Comparison of ENCODE assay signal across 19 mouse cellular contexts in genomic region chr19:47516879-47517278, GRCm38 (mm10). TPM values are rescaled to one million over a fixed set of nuclear protein-coding genes. Genes with fewer than 3 reads are reported as not detected.
A peak's percentile ranks its signal among the peaks of the same experiment; 100 is the strongest.
DNase-seq lines count a peak whose midpoint lies in the region; ATAC-seq and TF ChIP-seq lines count a peak whose summit lies in the region.
"Had no signal": no experiment of that assay in that cellular context is flagged by ENCODE, and none has a peak within 500 bp of the region (broad histone marks: within the 10 kb centered on the region; RNA-seq: fewer than 3 reads in every experiment).

No protein-coding gene starts in this region.

- TF ChIP-seq POLR2A in lung, adult 2 months (IDR thresholded peaks at IDR 0.05; ENCODE audit: borderline replicate concordance, extremely low read depth, low read depth, low read length): no peak

- no peaks in the 10 kb centered on the region for H3K27me3 ChIP-seq in forebrain, embryonic 16.5 days (replicated peaks; ENCODE audit: control insufficient read depth, insufficient read depth, low read length)
- H3K27me3 ChIP-seq in forebrain, embryonic 10.5 days (ENCODE audit: poor library complexity, severe bottlenecking): no peaks in the 10 kb centered on the region
- no peaks in the 10 kb centered on the region for H3K27me3 ChIP-seq in heart, embryonic 13.5 days (replicated peaks)
- H3K27me3 ChIP-seq in heart, embryonic 10.5 days (ENCODE audit: insufficient read depth, poor library complexity, severe bottlenecking): no peaks in the 10 kb centered on the region
- H3K27me3 ChIP-seq in lung, postnatal 0 days (replicated peaks; ENCODE audit: insufficient read depth, low read length): no peaks in the 10 kb centered on the region
- H3K27me3 ChIP-seq: embryonic facial prominence, embryonic 15.5 days; hindbrain, embryonic 15.5 days; megakaryocyte, embryonic 14.5 days; midbrain, embryonic 13.5 days had no signal

- no peak overlapping the region for H3K9ac ChIP-seq in forebrain, embryonic 16.5 days (replicated peaks; ENCODE audit: low read depth, low read length)
- no peak overlapping the region for H3K9ac ChIP-seq in heart, embryonic 13.5 days
- no peak overlapping the region for H3K9ac ChIP-seq in lung, postnatal 0 days (replicated peaks; ENCODE audit: low read depth)
- H3K9ac ChIP-seq: embryonic facial prominence, embryonic 15.5 days; hindbrain, embryonic 15.5 days; midbrain, embryonic 13.5 days had no signal

- 77% methylated on average over 12 of the region's 12 CpGs for WGBS in forebrain, embryonic 16.5 days
- WGBS in forebrain, embryonic 10.5 days: 93% methylated on average over 12 of the region's 12 CpGs
- 63% methylated on average over 12 of the region's 12 CpGs for WGBS in heart, embryonic 13.5 days
- WGBS in heart, embryonic 10.5 days: 78% methylated on average over 12 of the region's 12 CpGs
- 84% methylated on average over 12 of the region's 12 CpGs for WGBS in lung, postnatal 0 days
- WGBS in lung, adult 2 months: 80% methylated on average over 12 of the region's 12 CpGs

- TF ChIP-seq CTCF in lung, postnatal 0 days (IDR thresholded peaks at IDR 0.05): no peak
- no peak for TF ChIP-seq CTCF in lung, adult 2 months (IDR thresholded peaks at IDR 0.05; ENCODE audit: insufficient read depth, low read length)

- DNase-seq in forebrain, embryonic 10.5 days (ENCODE audit: extremely low spot score, low spot score): no peak
- no peak for DNase-seq in heart, embryonic 10.5 days (ENCODE audit: low spot score)
- DNase-seq in lung, postnatal 0 days (ENCODE audit: low spot score): peak; percentile 44
- DNase-seq in lung, adult 2 months: no peak
- DNase-seq in heart, postnatal 10 days: peak; percentile 52 to 63
- DNase-seq in kidney, postnatal 14 days: no peak
- DNase-seq: adrenal gland, postnatal 25 days; cerebellum, adult 9-11 months; gastrocnemius, postnatal 10 days; kidney, adult 2 months; lung, postnatal 36 days; thymus, postnatal 25 days had no signal

- no peaks in the 10 kb centered on the region for H3K4me1 ChIP-seq in forebrain, embryonic 16.5 days (replicated peaks; ENCODE audit: control insufficient read depth, insufficient read depth, low read length)
- H3K4me1 ChIP-seq in forebrain, embryonic 10.5 days: peaks cover 6% of the 10 kb centered on the region
- peaks cover 40% of the 10 kb centered on the region for H3K4me1 ChIP-seq in heart, embryonic 13.5 days
- H3K4me1 ChIP-seq in heart, embryonic 10.5 days: peaks cover 35% of the 10 kb centered on the region
- H3K4me1 ChIP-seq in lung, postnatal 0 days (ENCODE audit: insufficient read depth, low read depth, low read length): peaks cover 3% of the 10 kb centered on the region; the same call in 1 of the 2 replicates
- peaks cover 15% of the 10 kb centered on the region for H3K4me1 ChIP-seq in lung, adult 2 months (ENCODE audit: control insufficient read depth, insufficient read depth, low read length)
- H3K4me1 ChIP-seq: embryonic facial prominence, embryonic 15.5 days; hindbrain, embryonic 15.5 days had no signal

- H3K4me2 ChIP-seq in forebrain, embryonic 16.5 days (ENCODE audit: low read length): no peak overlapping the region
- no peak overlapping the region for H3K4me2 ChIP-seq in heart, embryonic 13.5 days
- no peak overlapping the region for H3K4me2 ChIP-seq in lung, postnatal 0 days (replicated peaks; ENCODE audit: low read depth, low read length)
- H3K4me2 ChIP-seq: embryonic facial prominence, embryonic 15.5 days; hindbrain, embryonic 15.5 days; midbrain, embryonic 13.5 days had no signal

- peak; percentile 31; the same call in 1 of the 2 replicates for ATAC-seq in forebrain, embryonic 16.5 days
- no peak for ATAC-seq in heart, embryonic 13.5 days (ENCODE audit: extremely low read depth, insufficient number of reproducible peaks, low FRiP score, low TSS enrichment)
- ATAC-seq in lung, postnatal 0 days: no peak
- ATAC-seq: midbrain, embryonic 13.5 days had no signal

- no peaks in the 10 kb centered on the region for H3K9me3 ChIP-seq in forebrain, embryonic 16.5 days (ENCODE audit: control insufficient read depth, low read length)
- H3K9me3 ChIP-seq in forebrain, embryonic 10.5 days: no peaks in the 10 kb centered on the region
- no peaks in the 10 kb centered on the region for H3K9me3 ChIP-seq in heart, embryonic 13.5 days
- no peaks in the 10 kb centered on the region for H3K9me3 ChIP-seq in heart, embryonic 10.5 days
- H3K9me3 ChIP-seq in lung, postnatal 0 days (ENCODE audit: low read length): no peaks in the 10 kb centered on the region
- H3K9me3 ChIP-seq: embryonic facial prominence, embryonic 15.5 days; hindbrain, embryonic 15.5 days; megakaryocyte, embryonic 14.5 days; midbrain, embryonic 13.5 days had no signal

- no peaks in the 10 kb centered on the region for H3K36me3 ChIP-seq in forebrain, embryonic 16.5 days (ENCODE audit: control insufficient read depth, insufficient read depth)
- H3K36me3 ChIP-seq in forebrain, embryonic 10.5 days (replicated peaks): peaks cover 73% of the 10 kb centered on the region
- H3K36me3 ChIP-seq in heart, embryonic 13.5 days: peaks cover 50% of the 10 kb centered on the region
- peaks cover 39% of the 10 kb centered on the region for H3K36me3 ChIP-seq in heart, embryonic 10.5 days
- H3K36me3 ChIP-seq in lung, postnatal 0 days (ENCODE audit: insufficient read depth, low read length): 0 out of 2 replicates have a peak, but pooled peaks cover 2% of the 10 kb centered on the region
- H3K36me3 ChIP-seq: hindbrain, embryonic 15.5 days had no signal

- H3K27ac ChIP-seq in forebrain, embryonic 16.5 days (ENCODE audit: low read length): no peak overlapping the region
- no peak overlapping the region for H3K27ac ChIP-seq in forebrain, embryonic 10.5 days
- H3K27ac ChIP-seq in heart, embryonic 13.5 days (replicated peaks): peak overlapping the region; percentile 30; the same call in 1 of the 2 replicates
- no peak overlapping the region for H3K27ac ChIP-seq in heart, embryonic 10.5 days
- H3K27ac ChIP-seq in lung, postnatal 0 days (ENCODE audit: low read length): no peak overlapping the region
- H3K27ac ChIP-seq: embryonic facial prominence, embryonic 15.5 days; hindbrain, embryonic 15.5 days; kidney, postnatal 0 days; midbrain, embryonic 13.5 days had no signal

- intact Hi-C loops in heart, postnatal 10 days (cut with DNase I): no loop called here

- no peak for TF ChIP-seq EP300 in lung, postnatal 0 days (IDR thresholded peaks at IDR 0.05)

- no peak overlapping the region for H3K4me3 ChIP-seq in forebrain, embryonic 16.5 days (replicated peaks; ENCODE audit: low read length)
- no peak overlapping the region for H3K4me3 ChIP-seq in forebrain, embryonic 10.5 days
- no peak overlapping the region for H3K4me3 ChIP-seq in heart, embryonic 13.5 days
- H3K4me3 ChIP-seq in heart, embryonic 10.5 days: no peak overlapping the region
- no peak overlapping the region for H3K4me3 ChIP-seq in lung, postnatal 0 days (ENCODE audit: low read depth, low read length)
- H3K4me3 ChIP-seq in lung, adult 2 months (replicated peaks; ENCODE audit: extremely low read depth, low read depth, low read length): no peak overlapping the region
- H3K4me3 ChIP-seq: embryonic facial prominence, embryonic 15.5 days; hindbrain, embryonic 15.5 days; megakaryocyte, embryonic 14.5 days; midbrain, embryonic 13.5 days had no signal

RNA-seq across cellular contexts. Expression of gene Stn1, which starts 20.4 kb away (rescaled TPM):
- polyA plus RNA-seq in forebrain, embryonic 16.5 days (2015; fragmentation: Nextera tagmentation; extraction: Ambion mirVana): 30.0 and 34.0 TPM in 2 replicates
- 64.3 and 68.1 TPM in 2 replicates for polyA plus RNA-seq in forebrain, embryonic 10.5 days (2016; fragmentation: Nextera tagmentation; extraction: Ambion mirVana)
- 36.6 and 37.3 TPM in 2 replicates for polyA plus RNA-seq in heart, embryonic 13.5 days (2015; fragmentation: Nextera tagmentation; extraction: Ambion mirVana)
- polyA plus RNA-seq in heart, embryonic 10.5 days (2016; fragmentation: Nextera tagmentation; extraction: Ambion mirVana): 42.2 and 53.8 TPM in 2 replicates
- 28.6 and 30.9 TPM in 2 replicates for polyA plus RNA-seq in lung, postnatal 0 days (2015; fragmentation: Nextera tagmentation; extraction: Ambion mirVana)
- 19.2 and 21.1 TPM in 2 replicates for polyA plus RNA-seq in lung, adult 2 months (2012; rRNA removed)
- 10 to 100 TPM; 22.0 to 24.0 TPM for total RNA-seq in heart, postnatal 10 days (2021)

RNA-seq across cellular contexts. Expression of gene Sh3pxd2a, which starts 52.7 kb away (rescaled TPM):
- polyA plus RNA-seq in forebrain, embryonic 16.5 days (2015; fragmentation: Nextera tagmentation; extraction: Ambion mirVana): 2.1 and 2.2 TPM in 2 replicates
- 1.5 and 1.8 TPM in 2 replicates for polyA plus RNA-seq in forebrain, embryonic 10.5 days (2016; fragmentation: Nextera tagmentation; extraction: Ambion mirVana)
- 5.4 and 5.7 TPM in 2 replicates for polyA plus RNA-seq in heart, embryonic 13.5 days (2015; fragmentation: Nextera tagmentation; extraction: Ambion mirVana)
- polyA plus RNA-seq in heart, embryonic 10.5 days (2016; fragmentation: Nextera tagmentation; extraction: Ambion mirVana): 3.4 and 3.9 TPM in 2 replicates
- polyA plus RNA-seq in lung, postnatal 0 days (2015; fragmentation: Nextera tagmentation; extraction: Ambion mirVana): 5.6 and 6.4 TPM in 2 replicates
- 36.9 and 40.9 TPM in 2 replicates for polyA plus RNA-seq in lung, adult 2 months (2012; rRNA removed)
- total RNA-seq in heart, postnatal 10 days (2021): 10 to 100 TPM; 87.9 to 93.7 TPM

Comparison
In these comparisons a context has a peak if more than half of its experiments do, and no peak if none do; other contexts are left out.
1. DNase-seq: peak in lung, postnatal 0 days (single experiment) and heart, postnatal 10 days (2 of 2); none in forebrain, embryonic 10.5 days (single experiment), heart, embryonic 10.5 days (single experiment), lung, adult 2 months (single experiment) and kidney, postnatal 14 days (single experiment).